8 mouse cellular contexts compared by ENCODE assay signal in genomic region chr19:16286451-16287175, GRCm38 (mm10).
DNase-seq lines count a peak whose midpoint lies in the region; ATAC-seq and TF ChIP-seq lines count a peak whose summit lies in the region.
"Had no signal": no experiment of that assay in that cellular context is flagged by ENCODE, and none has a peak within 500 bp of the region (broad histone marks: within the 10 kb centered on the region; RNA-seq: fewer than 3 reads in every experiment).

No protein-coding gene starts in this region.

- no peaks in the 10 kb centered on the region for H3K36me3 ChIP-seq in heart, embryonic 16.5 days (ENCODE audit: control insufficient read depth, insufficient read depth)
- no peaks in the 10 kb centered on the region for H3K36me3 ChIP-seq in liver, embryonic 11.5 days (ENCODE audit: control insufficient read depth, insufficient read depth, low read length)
- H3K36me3 ChIP-seq in stomach, embryonic 14.5 days (ENCODE audit: control insufficient read depth, insufficient read depth, low read length), result no peaks in the 10 kb centered on the region

- H3K27me3 ChIP-seq in heart, embryonic 16.5 days (ENCODE audit: control insufficient read depth, insufficient read depth, low read length), result no peaks in the 10 kb centered on the region
- no peaks in the 10 kb centered on the region for H3K27me3 ChIP-seq in liver, embryonic 11.5 days (replicated peaks; ENCODE audit: control insufficient read depth, insufficient read depth, low read length)
- no peaks in the 10 kb centered on the region for H3K27me3 ChIP-seq in stomach, embryonic 14.5 days (ENCODE audit: control insufficient read depth, insufficient read depth, low read length)

- peaks cover 30% of the 10 kb centered on the region for H3K4me1 ChIP-seq in lung, adult 2 months (ENCODE audit: control insufficient read depth, insufficient read depth, low read length)
- H3K4me1 ChIP-seq in heart, embryonic 16.5 days (ENCODE audit: control insufficient read depth, insufficient read depth, low read length), result peaks cover 40% of the 10 kb centered on the region
- peaks cover 39% of the 10 kb centered on the region for H3K4me1 ChIP-seq in liver, embryonic 11.5 days (replicated peaks; ENCODE audit: control insufficient read depth, insufficient read depth, low read length)
- peaks cover 8% of the 10 kb centered on the region; the same call in 1 of the 2 replicates for H3K4me1 ChIP-seq in stomach, embryonic 14.5 days (ENCODE audit: control insufficient read depth, insufficient read depth, low read length)

- no peak for TF ChIP-seq CTCF in lung, adult 2 months (IDR thresholded peaks at IDR 0.05; ENCODE audit: insufficient read depth, low read length)

- no peak overlapping the region for H3K9ac ChIP-seq in heart, embryonic 16.5 days (ENCODE audit: low read length)
- no peak overlapping the region for H3K9ac ChIP-seq in liver, embryonic 11.5 days (ENCODE audit: low read depth, low read length)
- no peak overlapping the region for H3K9ac ChIP-seq in stomach, embryonic 14.5 days (replicated peaks; ENCODE audit: low read depth, low read length)

- TF ChIP-seq POLR2A in lung, adult 2 months (IDR thresholded peaks at IDR 0.05; ENCODE audit: borderline replicate concordance, extremely low read depth, low read depth, low read length), result no peak

- H3K4me2 ChIP-seq in heart, embryonic 16.5 days (ENCODE audit: low read depth, low read length), result no peak overlapping the region
- H3K4me2 ChIP-seq in liver, embryonic 11.5 days, result peak overlapping the region; percentile 36; the same call in 1 of the 2 replicates
- no peak overlapping the region for H3K4me2 ChIP-seq in stomach, embryonic 14.5 days (replicated peaks; ENCODE audit: low read depth, low read length)

- peak; percentile 72 for ATAC-seq in heart, embryonic 16.5 days (replicated peaks; ENCODE audit: extremely low read depth, insufficient read depth, low FRiP score)
- ATAC-seq in liver, embryonic 11.5 days (replicated peaks; ENCODE audit: low FRiP score), result peak; percentile 86
- ATAC-seq in stomach, embryonic 14.5 days (ENCODE audit: insufficient number of reproducible peaks, insufficient read depth, low FRiP score, low read depth), result no peak

- no peak overlapping the region for H3K4me3 ChIP-seq in lung, adult 2 months (replicated peaks; ENCODE audit: extremely low read depth, low read depth, low read length)
- H3K4me3 ChIP-seq in heart, embryonic 16.5 days (ENCODE audit: low read length), result no peak overlapping the region
- H3K4me3 ChIP-seq in liver, embryonic 11.5 days (ENCODE audit: low read depth, low read length), result no peak overlapping the region
- H3K4me3 ChIP-seq in stomach, embryonic 14.5 days (ENCODE audit: low read depth, low read length), result no peak overlapping the region

- H3K9me3 ChIP-seq in heart, embryonic 16.5 days (replicated peaks; ENCODE audit: control insufficient read depth, low read length), result no peaks in the 10 kb centered on the region
- no peaks in the 10 kb centered on the region for H3K9me3 ChIP-seq in liver, embryonic 11.5 days (ENCODE audit: control insufficient read depth, low read length)
- no peaks in the 10 kb centered on the region for H3K9me3 ChIP-seq in stomach, embryonic 14.5 days (ENCODE audit: control insufficient read depth, low read depth, low read length)

- H3K27ac ChIP-seq in heart, embryonic 16.5 days (ENCODE audit: low read length), result peak overlapping the region; percentile 65
- H3K27ac ChIP-seq in liver, embryonic 11.5 days (ENCODE audit: low read depth, low read length), result peak overlapping the region; percentile 67
- H3K27ac ChIP-seq in stomach, embryonic 14.5 days (ENCODE audit: low read length), result 0 out of 2 replicates have a peak overlapping the region, but pooled peaks have one; percentile 4

- 22% methylated on average over 10 of the region's 10 CpGs for WGBS in lung, adult 2 months
- WGBS in heart, embryonic 16.5 days, result 33% methylated on average over 10 of the region's 10 CpGs
- 32% methylated on average over 10 of the region's 10 CpGs for WGBS in liver, embryonic 11.5 days
- 44% methylated on average over 10 of the region's 10 CpGs for WGBS in stomach, embryonic 14.5 days

- DNase-seq in lung, adult 18-20 months, result peak; percentile 51 to 52
- DNase-seq in lung, adult 2 months, result no peak
- no peak for DNase-seq in liver, embryonic 11.5 days (ENCODE audit: low spot score)
- DNase-seq in ovary, postnatal 14 days (ENCODE audit: low spot score), result no peak
- no peak for DNase-seq in layer of hippocampus, adult 8-10 months (ENCODE audit: low spot score in 2 of 2)
- DNase-seq: gastrocnemius, postnatal 10 days had no signal

Comparison
In these comparisons a context has a peak if more than half of its experiments do, and no peak if none do; other contexts are left out.
1. DNase-seq: peak in lung, adult 18-20 months (2 of 2); none in lung, adult 2 months (single experiment), liver, embryonic 11.5 days (single experiment), ovary, postnatal 14 days (single experiment) and layer of hippocampus, adult 8-10 months (0 of 2).
2. H3K27ac ChIP-seq: peak in every context shown above with its lines; median percentile 67 in liver, embryonic 11.5 days; 65 in heart, embryonic 16.5 days; 4 in stomach, embryonic 14.5 days.